Mouse (Mus musculus) retina, postnatal 7 days (tissue): ENCODE measurements around the gene Letmd1.
"Not testable (repeated sequence)": the region's sequence is repeated elsewhere in the genome, so short reads cannot be mapped to it uniquely, and the experiment has no call there.

Experiments used
- DNase-seq: peaks from one replicate; pipeline ENCODE4 v3.0.0-alpha.2; 2012; ENCODE audit warnings: low read depth, low spot score

The Letmd1 gene

DNA sequence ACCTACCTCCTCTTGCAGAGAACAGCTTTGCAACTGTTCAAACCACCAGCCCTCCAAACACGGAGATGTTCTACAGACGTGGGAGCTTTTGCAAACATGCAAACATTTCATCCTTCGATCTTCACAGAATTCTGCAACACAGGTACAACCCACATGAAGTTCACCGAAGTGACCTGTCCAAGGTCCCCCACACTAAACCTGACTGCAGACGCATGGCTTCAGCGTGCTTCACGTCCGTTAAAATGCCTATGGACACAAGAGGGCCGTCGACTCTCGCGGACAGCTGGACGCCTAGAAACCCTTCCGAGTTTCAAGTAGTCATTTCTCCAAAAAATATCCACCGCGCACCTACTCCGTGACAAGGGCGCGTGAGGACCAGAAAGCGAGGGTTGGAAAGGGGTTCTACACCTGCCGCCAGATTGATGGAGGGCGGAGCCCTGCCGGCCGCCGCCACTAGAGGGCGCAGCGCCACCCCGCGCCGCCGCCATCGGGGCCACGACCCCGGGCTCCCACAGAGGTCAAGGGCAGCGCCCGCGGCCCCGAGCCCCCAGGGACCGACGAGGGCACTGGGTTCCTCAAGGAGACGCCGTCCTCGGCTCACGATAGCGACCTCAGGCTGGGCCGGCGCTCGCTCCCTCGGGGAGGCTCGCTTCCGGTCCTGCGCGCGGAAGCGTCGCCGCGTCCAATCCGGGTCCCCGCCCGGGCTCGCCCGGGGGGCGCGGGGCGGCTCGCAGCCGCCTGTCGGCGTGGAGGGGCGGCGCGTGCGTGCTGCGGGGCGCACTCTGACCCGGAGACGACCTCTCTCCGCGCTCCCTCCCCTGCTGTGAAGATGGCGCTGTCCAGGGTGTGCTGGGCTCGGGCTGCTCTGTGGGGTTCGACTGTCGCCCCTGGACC, at the start of gene Letmd1:
Letmd1 (plus strand) TSS at position 729 of the 894 bp plus-strand sequence.
- DNase-seq: peak; percentile 84

DNA sequence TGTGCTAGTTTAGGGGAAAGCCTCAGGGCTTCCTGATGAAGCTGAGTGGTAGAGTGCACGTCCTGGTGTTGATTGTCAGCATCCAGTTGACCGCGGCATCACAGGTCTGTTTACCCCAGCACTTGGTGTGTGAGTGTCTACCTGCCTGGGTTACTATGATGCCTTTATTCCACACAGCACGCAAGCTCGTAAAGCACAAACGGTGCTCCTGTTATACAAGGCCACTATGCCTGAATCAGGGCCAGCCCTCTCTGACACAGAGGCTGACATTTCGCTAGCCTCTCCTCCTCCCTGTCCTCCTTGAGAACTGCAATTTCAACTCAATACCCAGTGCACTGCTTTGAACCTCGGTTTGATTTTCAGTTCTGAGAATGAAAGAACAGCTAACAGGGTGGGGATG, 49.5 kb upstream of the Letmd1 start:
- no peak for DNase-seq

DNA sequence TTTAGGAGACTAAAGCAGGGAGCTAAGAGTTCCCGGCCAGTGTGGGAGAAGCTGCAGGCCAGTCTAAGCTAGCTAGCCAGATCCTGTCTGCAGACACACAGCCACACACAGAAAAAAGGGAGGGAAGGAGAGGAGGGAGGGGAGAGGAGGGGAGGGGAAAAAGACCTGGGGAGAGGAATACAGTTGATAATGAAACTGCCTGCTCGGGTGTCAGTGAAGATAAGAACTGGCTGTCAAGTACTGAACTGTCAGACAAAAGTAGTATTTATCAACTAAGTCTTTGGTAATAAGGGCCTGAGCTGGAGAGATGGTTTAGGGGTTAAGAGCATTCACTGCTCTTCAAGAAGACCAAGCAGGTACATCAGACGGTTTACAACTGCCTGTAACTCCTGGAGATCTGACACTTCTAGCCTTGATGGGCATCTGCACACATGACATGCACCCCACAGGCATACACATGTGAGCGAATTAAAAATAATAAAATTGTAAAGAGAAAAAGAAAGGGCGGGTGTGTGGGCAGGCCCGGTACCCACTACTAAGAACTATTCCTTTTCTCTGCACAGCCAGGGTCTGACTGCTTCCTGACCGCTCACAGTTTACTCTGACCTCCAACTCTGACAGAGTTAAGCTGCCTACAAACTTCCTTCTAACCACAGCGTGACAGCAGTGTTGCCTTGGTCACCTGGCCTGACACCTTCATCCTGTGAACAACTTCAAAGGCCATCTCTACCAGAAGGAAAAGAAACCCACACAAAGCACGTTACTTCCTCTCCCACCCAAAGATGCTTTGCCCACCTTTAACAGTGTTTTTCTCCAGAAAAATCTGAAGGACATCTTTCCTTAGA, 48.7 kb upstream of the Letmd1 start:
- no peak for DNase-seq

DNA sequence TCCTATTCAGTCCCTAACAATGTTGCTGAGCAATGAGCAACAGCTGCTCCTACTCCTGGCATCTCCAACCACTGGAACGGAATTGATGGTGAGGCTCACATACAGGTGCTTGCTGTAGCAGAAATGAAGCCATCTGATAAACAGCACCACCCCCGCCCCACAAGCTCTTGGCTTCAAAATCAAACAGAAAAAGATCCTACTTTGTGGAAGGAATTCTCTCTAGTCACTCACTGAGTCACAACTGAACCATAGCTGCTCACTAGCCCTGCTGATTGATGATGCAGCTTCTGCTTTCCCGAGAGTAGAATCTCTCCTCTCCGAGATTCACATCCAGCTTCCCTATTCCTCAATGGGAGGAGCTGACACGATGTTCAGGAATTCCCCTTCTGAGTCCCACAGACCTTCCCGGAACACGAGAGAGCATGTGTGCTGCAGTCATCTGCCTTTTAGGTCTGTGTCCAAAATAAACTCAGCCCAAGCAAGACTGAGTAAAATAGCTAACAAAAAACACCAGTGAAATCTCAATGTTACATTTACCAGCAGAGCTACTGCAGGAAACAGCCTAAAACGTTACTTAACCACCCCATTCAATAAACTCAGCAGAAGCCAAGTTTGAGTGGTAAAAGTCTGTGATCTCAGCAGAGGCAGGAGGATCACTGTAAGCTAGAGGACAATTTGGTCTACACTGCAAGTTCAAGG, 47.6 kb upstream of the Letmd1 start:
- no peak for DNase-seq

DNA sequence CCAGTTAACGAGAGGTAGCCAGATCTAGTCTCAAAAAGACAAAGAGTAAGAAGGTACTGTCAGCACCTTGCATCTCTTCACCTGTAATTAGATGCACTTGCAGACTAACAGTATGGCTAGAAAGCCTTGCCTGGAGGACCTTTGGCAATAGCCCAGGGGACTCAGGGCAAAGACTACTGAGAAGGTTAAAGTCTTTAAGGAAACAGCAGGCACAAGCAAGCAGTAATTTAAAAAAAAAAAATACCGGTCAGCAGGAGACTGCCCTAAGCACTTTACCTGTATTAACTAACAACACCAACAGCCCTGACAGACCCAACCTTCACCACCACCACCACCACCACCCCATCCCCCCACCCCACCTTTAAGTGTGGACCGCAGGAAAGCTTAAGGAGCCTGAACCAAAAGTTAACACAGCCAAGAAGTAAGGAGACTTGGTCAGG, 47.0 kb upstream of the Letmd1 start, which contains the start of gene Gm5475:
Gm5475 (plus strand) TSS at position 390 of the 440 bp plus-strand sequence.
- not testable (repeated sequence) for DNase-seq

DNA sequence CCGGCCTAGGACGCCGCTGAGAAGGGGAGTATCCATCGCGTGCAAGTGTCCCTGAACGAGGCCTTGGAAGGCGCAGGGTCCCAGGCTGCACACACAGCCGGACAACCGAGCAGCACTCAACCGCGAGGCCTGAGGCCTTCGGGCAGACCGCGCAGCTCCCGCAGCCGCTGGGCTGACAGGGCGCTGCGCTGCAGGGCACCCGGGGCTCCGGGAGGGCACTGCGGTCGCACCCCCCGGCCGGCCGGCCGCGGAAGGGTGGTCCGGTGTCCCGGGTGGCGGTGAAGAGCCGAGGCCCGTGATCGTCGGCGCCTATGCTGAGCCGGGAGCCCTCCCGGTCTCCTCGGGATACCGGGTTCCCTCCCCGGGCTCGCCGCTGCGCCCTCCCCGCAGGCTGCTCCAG, 46.3 kb upstream of the Letmd1 start:
- DNase-seq: no peak

DNA sequence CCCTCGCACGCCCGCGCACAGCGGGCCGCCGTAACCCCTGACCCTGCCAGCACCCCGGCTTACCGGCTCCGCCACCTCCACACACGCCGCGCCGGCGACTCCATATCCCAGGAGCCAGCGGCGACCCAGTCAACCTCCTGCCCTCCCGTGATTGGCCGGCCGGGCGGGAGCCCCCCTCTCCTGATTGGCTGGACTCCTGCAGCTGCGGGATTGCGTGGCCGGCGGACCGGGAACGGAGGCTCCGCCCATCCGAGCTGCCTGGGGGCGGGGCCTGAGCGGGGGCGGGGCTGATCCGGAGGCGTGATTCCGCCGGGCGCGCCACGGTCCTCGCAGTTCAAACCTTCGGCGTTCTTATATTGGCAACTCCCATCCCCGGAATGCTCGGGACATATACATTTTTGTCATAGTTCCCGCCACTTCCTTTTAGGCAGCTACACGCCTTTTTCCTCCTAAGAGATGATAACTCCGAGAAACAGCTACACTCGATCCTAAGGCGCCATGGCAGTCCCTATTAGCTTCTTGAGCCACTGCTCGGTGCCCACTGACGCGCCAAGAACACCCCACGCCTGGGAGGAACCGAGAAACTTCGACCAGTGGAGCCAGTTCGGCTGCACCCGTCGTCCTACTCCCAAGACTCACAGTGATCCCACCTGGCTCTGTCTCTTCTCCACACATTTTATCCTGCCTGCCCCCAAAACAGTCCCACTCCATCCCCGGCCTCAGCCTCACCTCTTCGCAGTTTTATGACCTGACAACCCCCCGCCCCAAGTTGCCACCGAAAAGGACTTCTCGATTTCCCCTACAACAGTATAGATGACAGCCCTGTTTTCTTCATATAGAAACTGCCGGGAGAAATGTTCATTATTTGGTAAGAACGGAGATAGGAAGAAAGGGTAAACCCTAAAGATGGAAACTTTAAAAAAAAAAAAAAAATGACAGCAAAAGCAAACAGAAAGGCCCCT, 45.6 kb upstream of the Letmd1 start:
- peak; percentile 92 for DNase-seq

DNA sequence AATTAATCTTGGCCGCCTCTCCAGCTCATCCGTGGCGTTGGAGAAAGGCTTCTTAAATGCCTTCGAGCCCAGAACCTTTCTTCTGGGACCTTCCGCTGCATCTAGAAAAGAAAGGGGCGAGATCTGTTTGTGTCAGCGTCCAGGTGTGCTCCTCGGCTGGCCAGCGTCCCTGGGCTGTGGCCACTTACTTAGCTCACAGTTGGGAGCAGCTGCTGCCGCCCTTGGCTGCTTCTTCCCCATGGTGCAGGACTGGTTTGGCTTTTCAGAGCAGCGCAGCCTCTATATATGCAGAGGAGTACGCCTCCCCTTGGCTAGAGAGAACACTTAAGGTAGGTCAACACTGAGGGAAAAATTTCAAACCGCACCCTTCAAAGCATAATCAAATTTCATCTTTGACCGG, 44.9 kb upstream of the Letmd1 start:
- DNase-seq: no peak

DNA sequence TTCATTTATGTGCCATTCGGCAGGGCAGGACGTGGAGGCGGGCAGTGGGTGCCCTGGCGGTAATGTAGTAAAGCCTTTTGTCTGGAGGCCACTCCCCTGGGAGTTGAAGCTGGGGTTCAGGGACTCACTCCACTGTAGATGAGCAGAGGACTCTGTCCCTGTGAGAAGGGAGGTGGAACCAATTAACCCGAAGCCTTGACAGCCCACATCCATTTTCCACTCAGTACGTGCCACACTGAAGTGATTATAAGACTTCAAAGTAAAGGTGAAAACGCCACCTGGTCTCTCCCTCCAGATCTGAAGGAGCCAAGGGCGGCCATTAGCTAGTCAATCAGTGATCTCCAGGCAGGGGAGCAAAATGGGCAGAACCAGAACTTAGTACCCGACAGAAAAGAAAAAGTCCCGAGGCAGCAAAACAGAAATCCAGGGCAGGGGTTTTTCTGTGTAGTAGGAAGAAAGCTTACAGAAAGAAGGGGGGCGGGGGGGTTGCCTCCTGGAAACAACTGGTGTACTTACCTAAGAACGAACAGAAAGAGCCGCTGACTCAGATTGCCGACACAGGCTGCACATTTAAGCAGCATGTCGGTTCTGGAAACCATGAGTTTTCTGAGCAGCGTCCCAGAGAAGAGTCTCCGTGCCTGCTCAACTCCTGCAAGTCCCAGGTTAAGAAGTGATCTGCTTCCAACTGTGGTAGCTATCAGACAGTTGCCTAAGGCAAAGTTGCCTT, 44.3 kb upstream of the Letmd1 start, which contains the start of gene Slc11a2:
Slc11a2 (minus strand) TSS at position 677 of the 727 bp plus-strand sequence.
- no peak for DNase-seq

DNA sequence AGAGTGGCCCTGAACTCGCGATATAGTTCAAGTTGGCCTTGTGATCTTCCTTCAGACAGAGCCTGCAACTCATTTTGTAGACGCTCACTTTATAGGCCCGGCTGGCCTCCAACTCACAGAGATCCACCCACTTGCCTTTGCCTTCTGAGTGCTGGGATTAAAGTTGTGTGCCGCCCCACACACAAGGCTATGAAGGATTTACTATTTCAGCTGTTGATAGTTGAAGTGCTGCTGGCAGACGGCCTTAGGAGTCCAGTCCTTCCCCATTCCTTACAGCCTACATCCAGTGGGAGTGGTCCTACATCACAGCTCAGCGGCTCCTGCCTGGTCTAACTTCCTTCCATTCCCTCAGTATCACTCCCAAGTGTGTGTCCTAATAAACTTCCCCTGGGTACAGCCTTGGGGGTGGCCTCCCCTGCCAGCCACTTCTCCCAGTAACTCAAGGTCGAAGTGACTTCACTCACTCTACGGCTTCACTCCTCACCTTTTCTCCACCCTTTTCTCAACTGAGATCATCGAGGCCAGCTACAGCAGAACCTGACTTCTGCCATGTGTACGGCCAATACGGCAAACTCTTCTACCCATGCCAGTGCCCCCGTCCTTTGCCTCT, 40.4 kb upstream of the Letmd1 start:
- no peak for DNase-seq

DNA sequence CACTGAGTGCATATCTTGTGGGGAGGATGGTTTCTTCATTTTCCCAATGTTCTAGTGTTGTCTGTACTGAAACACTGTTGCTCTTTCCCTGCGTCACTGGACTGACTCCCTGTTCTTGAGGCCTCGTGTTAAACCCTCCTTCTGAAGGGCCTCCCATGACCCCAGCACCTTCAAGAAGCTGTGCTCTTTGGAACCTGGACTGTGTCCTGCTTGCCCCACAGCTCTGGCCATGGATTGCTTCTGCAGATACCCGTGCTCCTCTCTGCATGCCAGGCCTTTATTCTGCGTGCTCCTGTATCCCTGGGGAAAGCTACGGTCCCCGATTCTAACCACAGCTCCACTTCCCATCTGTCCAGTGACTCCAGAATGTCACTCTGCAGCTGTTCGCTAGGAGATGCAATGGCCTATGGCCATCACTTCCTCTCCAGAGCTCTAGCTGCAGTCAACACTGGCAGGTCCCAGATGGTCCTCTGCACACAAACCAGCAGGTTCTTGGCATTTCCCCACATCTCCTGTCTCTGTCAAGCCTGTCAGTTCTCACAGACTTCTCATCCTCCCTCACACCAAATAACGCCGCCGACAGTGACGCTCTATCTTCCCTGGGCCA, 38.8 kb upstream of the Letmd1 start:
- no peak for DNase-seq

DNA sequence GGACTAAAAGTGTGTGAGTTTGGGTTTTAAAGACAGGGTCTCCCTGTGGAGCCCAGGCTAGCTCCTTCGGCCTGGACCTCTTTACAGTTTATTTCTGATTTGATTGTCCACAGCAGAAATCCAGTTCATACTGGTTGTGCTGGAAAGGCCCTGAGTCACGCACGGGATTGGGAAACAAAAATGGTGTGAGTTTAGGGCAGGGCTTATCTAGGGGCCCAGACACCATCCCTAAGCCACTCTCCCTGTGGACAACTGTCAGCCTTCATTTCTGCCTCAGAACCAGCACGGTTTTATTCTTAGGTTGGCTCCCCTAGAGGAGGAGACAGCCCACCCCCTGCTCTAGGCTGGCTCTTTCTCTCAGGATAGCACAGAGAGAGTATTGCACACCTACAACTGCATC, 35.6 kb upstream of the Letmd1 start:
- no peak for DNase-seq

DNA sequence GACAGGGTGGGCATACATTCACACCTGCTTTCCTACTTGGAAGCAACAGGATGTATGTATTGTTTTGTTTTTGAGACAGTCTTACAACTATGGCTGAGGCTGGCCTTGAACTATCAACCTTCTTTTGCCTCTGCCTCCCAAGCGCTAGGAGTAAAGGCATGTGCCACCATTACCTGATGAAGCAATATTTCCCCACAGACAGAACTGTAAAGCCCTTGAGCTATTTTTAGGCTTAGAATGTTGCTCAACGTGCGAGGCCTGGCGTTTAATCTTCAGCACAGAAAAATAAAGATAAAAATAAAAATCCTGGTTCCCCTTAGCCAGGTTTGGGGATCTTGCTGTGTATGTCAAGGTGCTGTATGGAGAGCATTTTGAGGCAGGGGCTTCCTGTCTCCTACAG, 32.7 kb upstream of the Letmd1 start:
- no peak for DNase-seq

DNA sequence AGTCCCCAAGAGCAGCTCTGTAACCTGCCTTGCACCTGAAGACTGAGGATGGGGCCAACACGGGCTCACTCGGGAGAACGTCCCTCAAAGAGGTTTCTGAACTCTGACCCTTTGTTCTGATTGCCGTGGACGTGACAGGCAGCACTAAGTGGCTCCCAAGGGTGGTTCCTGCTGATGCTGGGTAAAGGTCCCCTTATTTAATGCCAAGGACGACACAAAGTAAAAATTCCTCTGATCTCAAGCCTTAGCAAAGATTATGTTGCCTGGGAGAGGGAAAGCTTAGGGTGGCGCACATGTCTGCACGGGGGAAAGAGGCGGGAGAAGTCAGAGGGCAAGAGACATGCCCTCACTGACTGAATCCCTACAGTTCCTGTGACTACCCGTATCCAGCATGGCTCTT, 32.3 kb upstream of the Letmd1 start:
- no peak for DNase-seq

DNA sequence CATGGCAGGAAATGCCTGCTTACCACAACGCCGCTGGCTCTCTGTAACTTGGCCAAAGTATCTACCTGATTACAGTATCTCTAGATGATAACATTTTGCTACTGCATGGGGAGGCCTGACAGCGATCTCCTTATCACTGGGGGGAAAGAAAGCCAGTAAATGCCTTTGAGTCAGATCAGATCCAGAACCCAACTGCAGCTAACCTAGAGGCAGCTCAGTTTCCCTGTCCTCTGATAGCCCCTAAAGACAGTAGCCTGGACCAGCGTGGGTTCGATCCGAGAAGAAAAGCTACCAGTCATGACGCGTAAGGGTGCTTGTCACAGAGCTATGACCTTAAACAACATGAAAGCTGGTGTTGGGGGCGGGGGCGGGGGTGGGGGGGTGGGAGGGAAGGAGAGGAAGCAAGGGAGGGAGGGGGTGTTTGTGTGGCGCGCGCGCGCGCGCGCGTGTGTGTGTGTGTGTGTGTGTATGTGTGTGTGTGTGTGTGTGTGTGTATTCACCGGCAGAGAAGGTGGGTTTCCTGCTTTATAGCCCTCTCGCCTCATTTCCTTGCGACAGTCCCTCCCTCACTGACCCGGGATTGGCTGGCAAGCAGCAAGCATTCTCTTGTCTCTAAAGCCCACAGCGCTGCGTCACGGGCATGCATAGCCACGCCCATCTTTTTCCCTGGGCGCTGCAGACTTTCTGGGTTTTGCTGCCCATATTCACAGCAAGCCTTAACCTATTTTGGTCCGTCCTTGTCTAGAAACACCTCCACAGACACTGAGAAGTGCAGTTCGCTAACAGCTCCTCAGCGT, 25.5 kb upstream of the Letmd1 start:
- peak; percentile 75 for DNase-seq

DNA sequence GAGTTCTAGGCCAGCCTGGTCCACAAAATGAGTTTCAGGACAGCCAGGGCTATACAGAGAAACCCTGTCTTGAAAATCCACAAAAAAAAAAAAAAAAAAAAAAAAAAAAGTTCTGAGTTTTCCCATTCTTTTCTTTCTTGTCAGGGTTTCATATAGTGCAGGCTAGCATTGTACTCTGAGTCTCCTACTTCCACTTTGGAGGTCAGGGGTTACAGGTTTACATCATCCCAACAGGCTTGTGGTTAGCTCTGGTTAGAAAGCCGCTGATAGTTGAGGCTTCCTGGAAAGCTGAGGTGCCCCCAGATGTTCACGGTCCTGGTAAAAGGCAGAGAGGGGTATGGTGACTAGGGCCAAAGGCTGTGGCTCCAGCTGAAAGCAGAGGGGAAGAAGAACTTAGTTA, 21.9 kb upstream of the Letmd1 start:
- no peak for DNase-seq

DNA sequence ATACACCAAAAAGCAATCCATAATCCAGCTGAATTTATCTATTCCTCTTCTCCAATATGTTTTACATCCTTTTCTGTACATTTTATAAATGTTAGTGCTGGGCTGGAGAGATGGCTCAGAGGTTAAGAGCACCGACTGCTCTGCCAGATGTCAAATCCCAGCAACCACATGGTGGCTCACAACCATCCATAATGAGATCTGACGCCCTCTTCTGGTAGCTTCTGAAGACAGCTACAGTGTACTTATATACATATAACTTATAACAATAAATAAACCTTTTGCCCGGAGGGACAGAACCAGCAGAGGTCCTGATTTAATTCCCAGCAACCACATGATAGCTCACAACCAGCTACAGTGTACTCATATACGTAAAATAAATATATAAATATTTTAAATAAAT, 20.3 kb upstream of the Letmd1 start:
- DNase-seq: no peak

DNA sequence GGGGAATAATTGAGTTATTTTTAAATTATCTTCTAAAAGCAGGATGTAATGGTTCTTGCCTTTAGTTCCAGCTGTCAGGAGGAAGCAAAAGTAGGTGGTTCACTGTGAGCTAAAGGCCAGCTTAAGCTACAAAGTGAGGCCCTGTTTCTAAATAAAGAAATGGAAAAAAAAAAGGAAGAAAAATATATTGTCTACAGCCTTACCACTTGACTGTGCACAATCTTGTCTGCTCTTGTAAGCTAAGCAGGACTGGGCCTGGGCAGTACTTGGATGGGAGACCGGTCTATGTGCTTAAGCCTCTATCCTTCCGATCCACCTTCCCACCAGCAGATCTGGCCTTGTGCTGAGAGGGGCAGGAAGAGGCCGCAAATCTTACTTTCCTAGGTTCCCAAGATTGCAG, 19.3 kb upstream of the Letmd1 start:
- DNase-seq: no peak
